Mouse (Mus musculus): Measurements from ENCODE around the gene Dnmt1.
"Not testable (repeated sequence)": the region's sequence is repeated elsewhere in the genome, so short reads cannot be mapped to it uniquely, and the experiment has no call there.

Gene Dnmt1

DNA sequence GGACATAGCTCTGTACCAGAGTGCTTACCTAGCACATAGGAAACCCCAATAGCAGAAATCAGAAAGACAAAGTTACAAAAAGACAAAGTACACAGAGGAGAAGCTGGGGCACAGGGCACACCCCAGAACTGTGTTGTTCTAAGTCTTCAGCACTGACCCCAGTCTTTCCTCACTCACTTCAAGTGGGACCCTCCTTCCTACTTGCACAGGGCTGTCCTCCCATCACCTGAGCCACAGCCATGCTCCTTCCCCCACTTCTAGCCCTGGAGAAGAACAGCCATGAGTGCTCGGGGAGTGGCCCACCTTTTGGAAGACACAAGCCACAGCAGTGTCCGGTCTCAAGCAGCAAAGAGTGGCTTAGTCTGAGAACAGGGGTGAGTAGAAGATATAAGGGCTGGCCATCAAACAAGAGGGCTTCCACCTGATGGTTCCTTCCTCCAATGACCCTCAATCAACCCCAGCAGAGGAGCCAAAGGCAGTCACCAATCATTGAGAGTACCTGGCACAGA lies at the start of gene Dnmt1:
Dnmt1 (minus strand) TSS at position 459 of the 509 bp plus-strand sequence.
- DNase-seq (ENCODE audit: extremely low read depth, low read depth, low spot score) = no peak

DNA sequence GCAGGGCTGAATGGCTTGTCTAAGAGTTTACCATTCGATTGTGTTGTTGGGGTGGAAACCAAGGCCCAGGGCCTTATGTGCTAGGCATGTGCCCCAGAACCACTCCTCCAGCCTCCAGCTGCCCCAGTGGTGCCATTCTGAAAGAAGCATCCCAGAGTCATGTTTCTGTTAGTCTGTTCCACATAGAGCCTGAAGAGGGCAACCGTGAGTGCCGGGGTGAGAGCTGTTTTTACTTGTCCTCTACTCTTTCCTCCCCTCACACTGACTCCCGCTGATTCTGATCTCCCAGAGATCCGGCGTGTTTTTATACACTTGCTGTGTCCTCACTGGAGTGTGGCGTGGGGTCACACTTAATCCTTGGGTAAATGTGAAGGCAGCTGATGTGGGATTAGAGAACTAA lies 48.3 kb upstream of the Dnmt1 start:
- DNase-seq (ENCODE audit: extremely low read depth, low read depth, low spot score) = no peak

DNA sequence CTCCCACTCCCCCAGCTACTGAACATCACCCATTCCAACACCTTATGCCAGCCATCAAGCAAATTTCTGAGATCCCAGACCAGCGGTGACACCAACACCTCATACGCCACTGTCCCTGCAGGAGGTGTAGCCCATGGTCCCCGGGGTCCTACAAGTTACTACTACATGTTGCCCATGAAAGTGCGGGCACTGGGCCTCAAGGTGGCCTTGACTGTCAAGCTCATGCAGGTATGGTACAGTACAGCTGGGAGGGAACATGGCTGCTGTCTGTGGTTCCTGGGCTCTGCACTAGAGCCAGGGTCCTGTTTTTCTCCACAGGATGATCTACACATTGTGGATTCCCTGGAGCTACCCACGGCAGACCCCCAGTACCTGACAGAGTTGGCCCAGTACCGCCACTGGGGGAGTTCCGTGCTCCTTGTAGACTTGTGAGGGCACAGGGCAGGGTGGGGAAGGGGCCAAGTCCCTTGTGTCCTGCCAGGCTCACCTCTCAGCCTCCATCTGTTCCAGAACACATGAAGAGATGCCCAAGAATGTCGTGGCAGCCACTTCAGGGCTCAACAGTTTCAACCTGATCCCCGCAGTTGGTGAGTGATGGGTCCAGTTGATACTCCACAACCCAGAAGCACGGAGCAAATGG lies 47.7 kb upstream of the Dnmt1 start:
- DNase-seq (ENCODE audit: extremely low read depth, low read depth, low spot score) = no peak

DNA sequence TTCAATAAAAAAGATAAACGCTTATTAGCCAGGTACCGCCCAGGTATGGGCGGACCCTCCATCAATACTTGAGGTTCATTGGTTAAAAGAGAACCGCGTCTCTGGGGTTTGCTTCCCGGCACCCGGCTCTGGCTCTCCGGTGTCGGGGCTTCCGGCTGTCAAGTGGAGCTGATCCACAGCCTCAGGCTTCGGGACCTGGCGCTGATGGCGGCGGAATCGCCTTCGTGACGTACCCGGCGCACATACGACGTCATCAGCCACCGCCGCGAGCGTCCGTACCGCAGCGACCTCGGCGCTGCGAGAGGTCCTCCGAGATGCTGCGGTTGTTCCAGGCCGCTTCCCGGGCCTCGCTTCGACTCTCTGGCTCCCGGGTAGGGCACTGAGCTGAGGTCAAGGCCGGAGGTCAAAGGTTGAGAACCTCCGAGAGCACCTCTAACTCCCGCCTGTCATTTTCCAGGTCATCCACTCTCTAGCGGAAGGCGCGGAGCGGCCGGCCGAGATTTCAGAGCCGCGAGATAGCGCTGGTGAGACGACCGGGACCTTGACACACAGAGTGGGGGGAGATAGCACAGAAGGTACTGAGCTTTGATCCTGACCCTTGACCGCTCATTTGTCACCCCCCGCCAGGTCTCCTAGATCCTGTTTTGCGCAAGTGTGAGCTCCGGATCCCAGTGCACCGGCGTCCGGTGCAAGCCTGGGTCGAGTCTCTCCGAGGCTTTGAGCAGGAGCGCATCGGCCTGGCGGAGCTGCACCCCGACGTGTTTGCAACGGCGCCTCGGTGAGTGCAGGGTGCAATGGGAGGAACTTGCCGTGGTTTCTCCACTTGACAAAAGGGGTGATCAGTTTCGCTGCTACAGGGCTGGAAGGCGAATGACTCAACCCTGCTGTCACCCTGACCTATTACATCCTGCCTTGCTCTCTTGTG lies 43.2 kb upstream of the Dnmt1 start, which contains the start of gene Mrpl4:
Mrpl4 (plus strand) TSS at position 112 of the 925 bp plus-strand sequence.
- DNase-seq (ENCODE audit: extremely low read depth, low read depth, low spot score) = no peak

DNA sequence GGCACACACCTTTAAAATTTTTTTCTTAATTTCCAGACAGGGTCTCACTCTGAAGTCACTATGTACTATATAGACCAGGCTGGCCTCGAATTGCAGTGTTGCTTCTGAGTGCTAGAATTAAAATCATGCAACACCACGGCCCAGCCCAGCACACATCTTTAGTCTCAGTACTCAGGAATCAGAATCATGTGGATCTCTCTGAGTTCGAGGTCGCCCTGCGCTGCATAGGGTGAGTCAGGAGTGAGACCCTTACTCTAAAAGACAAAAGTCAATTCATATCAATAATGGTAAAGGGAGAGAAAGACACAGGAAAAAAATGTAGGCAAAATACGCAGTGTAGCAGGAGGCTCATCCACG lies 42.6 kb upstream of the Dnmt1 start:
- DNase-seq (ENCODE audit: extremely low read depth, low read depth, low spot score) = no peak

GRCm38 (mm10) chr9:21001651-21002200 lies 42.0 kb upstream of the Dnmt1 start:
- DNase-seq (ENCODE audit: extremely low read depth, low read depth, low spot score) = no peak

DNA sequence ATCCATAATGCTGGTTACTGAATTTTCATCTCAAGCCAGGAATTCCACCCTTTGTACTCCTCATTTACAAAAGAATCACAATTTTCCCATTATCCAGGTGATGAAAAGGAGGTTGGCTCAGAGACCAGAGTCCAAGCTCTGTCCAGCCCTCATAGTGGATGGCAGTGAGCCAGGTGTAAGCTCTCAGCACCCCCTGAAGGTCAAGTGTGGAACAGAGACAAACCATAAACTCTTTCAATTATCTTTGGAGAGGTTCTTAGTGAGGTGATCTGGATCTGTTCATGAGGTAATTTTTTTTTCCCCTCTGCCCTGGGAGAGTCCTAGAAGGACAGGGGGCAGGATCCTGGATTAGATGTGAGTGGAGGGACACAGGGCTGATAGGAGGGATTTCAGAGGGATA lies 41.1 kb upstream of the Dnmt1 start:
- no peak for DNase-seq (ENCODE audit: extremely low read depth, low read depth, low spot score)

DNA sequence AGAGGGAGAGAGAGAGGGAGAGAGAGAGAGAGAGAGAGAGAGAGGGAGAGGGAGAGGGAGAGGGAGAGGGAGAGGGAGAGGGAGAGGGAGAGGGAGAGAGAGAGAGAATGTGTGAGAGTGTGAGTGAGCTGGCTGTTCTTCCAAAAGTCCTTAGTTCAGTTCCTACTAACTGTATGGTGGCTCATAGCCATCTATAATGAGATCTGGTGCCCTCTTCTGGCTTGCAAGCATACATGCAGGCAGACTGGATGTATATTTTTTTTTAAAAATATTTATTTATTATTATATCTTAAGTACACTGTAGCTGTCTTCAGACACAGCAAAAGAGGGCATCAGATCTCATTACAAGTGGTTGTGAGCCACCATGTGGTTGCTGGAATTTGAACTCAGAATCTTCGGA lies 38.6 kb upstream of the Dnmt1 start:
- not testable (repeated sequence) for DNase-seq (ENCODE audit: extremely low read depth, low read depth, low spot score)

GRCm38 (mm10) chr9:20997065-20997464 lies 37.4 kb upstream of the Dnmt1 start:
- no peak for DNase-seq (ENCODE audit: extremely low read depth, low read depth, low spot score)

DNA sequence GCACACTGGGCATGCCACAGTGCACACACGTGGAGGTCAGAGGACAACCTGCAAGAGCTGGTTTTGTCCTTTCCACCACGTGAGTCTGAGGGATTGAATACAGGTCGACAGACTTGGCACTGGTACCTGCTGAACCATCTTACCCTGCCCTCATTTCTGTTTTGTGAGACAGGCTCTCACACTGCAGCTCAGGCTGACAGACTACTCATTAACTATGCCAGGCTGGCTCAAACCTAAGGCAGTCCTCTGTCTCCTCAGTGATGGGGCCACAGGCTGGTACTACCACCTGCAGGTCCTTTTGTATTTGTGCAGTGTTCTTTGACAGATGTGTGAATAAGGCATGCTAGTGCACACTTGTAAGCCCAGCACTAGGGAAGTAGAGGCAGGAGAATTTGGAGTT lies 35.4 kb upstream of the Dnmt1 start:
- DNase-seq (ENCODE audit: extremely low read depth, low read depth, low spot score) = no peak

GRCm38 (mm10) chr9:20993165-20993898 lies 33.6 kb upstream of the Dnmt1 start:
- no peak for DNase-seq (ENCODE audit: extremely low read depth, low read depth, low spot score)

DNA sequence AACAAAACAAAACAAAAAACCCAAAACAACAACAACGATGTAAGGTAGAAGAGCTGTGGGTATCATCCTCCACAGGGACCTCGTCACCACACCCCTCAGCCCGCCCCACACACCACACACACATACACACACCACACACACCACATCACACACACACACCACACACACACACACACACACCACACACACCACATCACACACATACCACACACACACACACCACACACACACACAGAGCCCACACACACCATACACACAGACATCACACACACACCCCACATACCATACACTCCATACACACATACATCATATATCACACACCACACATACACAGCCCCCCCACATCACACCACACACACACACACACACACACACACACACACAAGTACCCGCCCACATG lies 31.9 kb upstream of the Dnmt1 start:
- DNase-seq (ENCODE audit: extremely low read depth, low read depth, low spot score) = no peak

DNA sequence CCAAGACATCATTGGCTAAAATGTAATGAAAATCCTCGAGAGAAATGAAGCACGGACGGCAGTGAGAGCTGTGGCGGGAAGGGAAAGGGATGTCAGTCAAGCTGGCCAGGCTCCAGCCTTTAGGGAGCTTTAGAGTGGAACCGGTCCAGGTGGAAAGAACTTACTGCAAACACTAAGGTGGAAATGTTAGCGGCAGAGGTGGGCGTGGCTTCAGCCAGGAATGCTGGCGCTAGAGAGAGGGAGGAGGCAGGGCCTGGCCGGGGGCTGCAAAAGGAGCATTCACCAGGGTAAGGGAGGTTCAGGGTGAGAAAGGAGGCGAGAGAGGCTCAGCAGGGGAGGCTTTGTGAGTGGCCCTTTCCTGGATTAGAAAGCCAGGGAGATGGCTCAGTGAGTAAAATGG lies 31.2 kb upstream of the Dnmt1 start:
- DNase-seq (ENCODE audit: extremely low read depth, low read depth, low spot score) = no peak

DNA sequence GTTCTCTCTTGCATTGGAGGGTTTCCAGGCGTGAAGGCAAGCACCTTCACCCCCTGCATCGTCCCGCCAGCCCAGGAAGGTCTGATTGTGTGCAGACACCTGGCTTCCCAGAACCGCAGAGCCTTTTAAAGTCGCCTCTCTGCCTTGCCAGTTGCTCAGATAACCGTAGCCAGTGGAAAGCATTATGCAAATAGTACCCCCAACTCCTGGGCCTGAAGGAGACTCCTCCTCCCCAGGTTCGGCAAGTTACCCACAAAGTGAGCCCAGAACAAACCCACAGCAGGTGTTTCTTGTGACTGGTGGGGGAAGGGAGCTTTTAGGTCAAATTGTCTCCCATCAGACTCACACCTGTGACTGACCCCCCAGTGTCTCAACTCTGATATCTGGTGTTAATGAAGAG lies 28.3 kb upstream of the Dnmt1 start:
- no peak for DNase-seq (ENCODE audit: extremely low read depth, low read depth, low spot score)

- DNase-seq (ENCODE audit: extremely low read depth, low read depth, low spot score) = no peak
Measured at GRCm38 (mm10) chr9:20986952-20987686, 27.4 kb upstream of the Dnmt1 start.

DNA sequence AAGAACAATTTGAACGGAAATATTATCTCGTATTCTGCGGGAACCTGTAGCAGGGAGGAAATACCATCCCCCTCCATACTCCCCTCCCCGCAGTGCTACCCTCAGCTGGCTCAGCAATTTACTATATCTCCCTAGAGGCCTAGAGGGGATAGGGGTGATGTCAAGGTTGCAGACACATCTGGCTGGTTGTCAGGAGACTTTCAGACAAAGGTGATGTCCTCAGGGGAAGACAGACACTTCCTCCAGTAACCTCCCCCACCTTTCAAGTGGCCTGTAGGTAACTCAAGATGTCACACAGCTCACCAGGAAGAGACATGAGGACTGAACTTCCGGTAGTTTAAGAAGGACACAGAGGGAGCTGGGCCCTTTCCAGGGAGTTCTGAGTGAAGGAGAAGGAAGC lies 23.5 kb upstream of the Dnmt1 start:
- no peak for DNase-seq (ENCODE audit: extremely low read depth, low read depth, low spot score)

DNA sequence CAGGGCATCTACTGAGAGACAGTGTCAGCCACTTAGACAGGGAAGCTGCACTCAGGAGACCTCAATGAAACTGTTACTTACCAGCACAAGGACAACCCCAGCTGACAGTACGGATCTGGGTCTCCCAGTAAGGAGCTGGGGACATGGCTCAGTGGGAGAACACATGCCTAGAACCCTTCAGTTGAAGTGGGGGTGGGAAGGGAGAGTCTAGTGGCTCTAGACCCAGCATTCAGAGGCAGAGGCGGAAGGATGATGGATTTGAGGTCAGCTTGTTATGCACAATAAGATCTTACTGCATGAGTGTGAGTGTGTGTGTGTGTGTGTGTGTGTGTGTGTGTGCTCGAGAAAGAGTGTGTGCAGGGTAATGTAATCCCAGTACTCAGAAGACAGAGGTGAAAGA lies 22.5 kb upstream of the Dnmt1 start:
- DNase-seq (ENCODE audit: extremely low read depth, low read depth, low spot score) = no peak

- DNase-seq (ENCODE audit: extremely low read depth, low read depth, low spot score) = no peak
Measured at GRCm38 (mm10) chr9:20979769-20980168, 20.1 kb upstream of the Dnmt1 start.

- DNase-seq (ENCODE audit: extremely low read depth, low read depth, low spot score) = no peak
Measured at GRCm38 (mm10) chr9:20979181-20979580, 19.5 kb upstream of the Dnmt1 start.

GRCm38 (mm10) chr9:20978409-20979095 lies 18.9 kb upstream of the Dnmt1 start:
- DNase-seq (ENCODE audit: extremely low read depth, low read depth, low spot score) = no peak
